ENCODE assay signal across 17 mouse cellular contexts in genomic region chr3:145701945-145702344, GRCm38 (mm10). TPM values are rescaled to one million over a fixed set of nuclear protein-coding genes. Genes with fewer than 3 reads are reported as not detected.
DNase-seq lines count a peak whose midpoint lies in the region; ATAC-seq and TF ChIP-seq lines count a peak whose summit lies in the region.
"Had no signal": no experiment of that assay in that cellular context is flagged by ENCODE, and none has a peak within 500 bp of the region (broad histone marks: within the 10 kb centered on the region; RNA-seq: fewer than 3 reads in every experiment).

No protein-coding gene starts in this region.

- TF ChIP-seq CTCF in CH12.LX (conservative IDR thresholded peaks at IDR 0.05 in 1 of 2, IDR thresholded peaks at IDR 0.05 in 1 of 2; ENCODE audit: low read depth in 2 of 2, low read length in 2 of 2) = no peak

- TF ChIP-seq RAD21 in CH12.LX (IDR thresholded peaks at IDR 0.05; ENCODE audit: low read depth, low read length) = no peak

- H3K79me2 ChIP-seq in CH12.LX (replicated peaks; ENCODE audit: control insufficient read depth, extremely low read depth, insufficient read depth, poor library complexity, severe bottlenecking) = no peaks in the 10 kb centered on the region

- in situ Hi-C loops in CH12.LX (cut with MboI; ENCODE audit: low pct_ligation_motif_present, low pct_unique_long_range_greater_than_20kb, low sequenced_read_pairs) = no loop called here

- no peak for DNase-seq in hindbrain, embryonic 11.5 days (ENCODE audit: low spot score)
- DNase-seq in hindbrain, embryonic 14.5 days (ENCODE audit: low spot score) = no peak
- DNase-seq in CH12.LX (ENCODE audit: extremely low read depth) (peak; percentile 45), ZHBTc4 (ENCODE audit: low read depth, low spot score) (peak; percentile 91)
- DNase-seq in layer of hippocampus, adult 9-11 months = no peak
- no peak for DNase-seq in lung, postnatal 4 days
- DNase-seq in cerebellum, postnatal 36 days = no peak
- DNase-seq: cerebellum, adult 11-12 months; kidney, adult 11 months; lung, embryonic 14.5 days; thymus, postnatal 25 days had no signal

- no peak overlapping the region for H3K27ac ChIP-seq in hindbrain, embryonic 11.5 days (ENCODE audit: low read depth, low read length)
- H3K27ac ChIP-seq in hindbrain, embryonic 14.5 days = no peak overlapping the region
- no peak overlapping the region for H3K27ac ChIP-seq in CH12.LX (ENCODE audit: insufficient read depth, low read depth)
- H3K27ac ChIP-seq: neural tube, embryonic 15.5 days had no signal

- H3K4me1 ChIP-seq in hindbrain, embryonic 11.5 days (replicated peaks; ENCODE audit: control insufficient read depth, insufficient read depth, low read length) = 0 out of 2 replicates have a peak, but pooled peaks cover 3% of the 10 kb centered on the region
- H3K4me1 ChIP-seq in hindbrain, embryonic 14.5 days (replicated peaks; ENCODE audit: control insufficient read depth, insufficient read depth, low read length) = peaks cover 4% of the 10 kb centered on the region; the same call in 1 of the 2 replicates
- peaks cover 0 to 4% of the 10 kb centered on the region in 2 experiments; a peak in 1 of 4 replicates for H3K4me1 ChIP-seq in CH12.LX (ENCODE audit: control insufficient read depth in 1 of 2, insufficient read depth in 2 of 2)

- no peak overlapping the region for H3K9ac ChIP-seq in hindbrain, embryonic 11.5 days (ENCODE audit: low read depth, low read length)
- no peak overlapping the region for H3K9ac ChIP-seq in hindbrain, embryonic 14.5 days
- no peak overlapping the region for H3K9ac ChIP-seq in CH12.LX (ENCODE audit: insufficient read depth, low read depth)
- H3K9ac ChIP-seq: lung, embryonic 14.5 days; neural tube, embryonic 15.5 days had no signal

- H3K36me3 ChIP-seq in hindbrain, embryonic 11.5 days (ENCODE audit: control insufficient read depth, insufficient read depth, low read length) = no peaks in the 10 kb centered on the region
- H3K36me3 ChIP-seq in hindbrain, embryonic 14.5 days (replicated peaks; ENCODE audit: control insufficient read depth, insufficient read depth) = no peaks in the 10 kb centered on the region
- no peaks in the 10 kb centered on the region for H3K36me3 ChIP-seq in CH12.LX (replicated peaks in 1 of 2; ENCODE audit: control insufficient read depth in 1 of 2, insufficient read depth in 1 of 2, low read length in 1 of 2)
- H3K36me3 ChIP-seq: neural tube, embryonic 15.5 days had no signal

- dilution Hi-C loops in CH12.LX (cut with MboI; ENCODE audit: extremely low pct_ligation_motif_present, extremely low pct_unique_long_range_greater_than_20kb, low sequenced_read_pairs) = no loop called here

- no peak overlapping the region for H3K4me2 ChIP-seq in hindbrain, embryonic 11.5 days (replicated peaks; ENCODE audit: low read depth, low read length)
- H3K4me2 ChIP-seq in hindbrain, embryonic 14.5 days (replicated peaks) = no peak overlapping the region
- H3K4me2 ChIP-seq in CH12.LX (ENCODE audit: insufficient read depth, low read depth, poor library complexity, severe bottlenecking) = no peak overlapping the region
- H3K4me2 ChIP-seq: heart, embryonic 11.5 days; lung, embryonic 14.5 days; neural tube, embryonic 15.5 days had no signal

- ATAC-seq in hindbrain, embryonic 11.5 days (ENCODE audit: low FRiP score) = 0 out of 2 replicates have a peak, but pooled peaks have one; percentile 40
- no peak for ATAC-seq in hindbrain, embryonic 14.5 days (ENCODE audit: low FRiP score)
- peak; percentile 55 for ATAC-seq in megakaryocyte progenitor cell, adult 5-6 weeks (replicated peaks; ENCODE audit: poor library complexity)
- ATAC-seq: CD4-positive, CD25-positive, alpha-beta regulatory T cell, adult 4 months had no signal

- no peak for TF ChIP-seq EP300 in CH12.LX (IDR thresholded peaks at IDR 0.05; ENCODE audit: low read length)

- no peak for TF ChIP-seq POLR2A in CH12.LX (IDR thresholded peaks at IDR 0.05; ENCODE audit: low read depth, low read length)

- H3K4me3 ChIP-seq in hindbrain, embryonic 11.5 days (ENCODE audit: low read depth, low read length) = no peak overlapping the region
- no peak overlapping the region for H3K4me3 ChIP-seq in hindbrain, embryonic 14.5 days (replicated peaks; ENCODE audit: low read length)
- no peak overlapping the region for H3K4me3 ChIP-seq in CH12.LX (replicated peaks in 1 of 3; ENCODE audit: low read depth in 2 of 3, low read length in 2 of 3, poor library complexity in 1 of 3)
- H3K4me3 ChIP-seq: erythroblast, embryonic 14.5 days; neural tube, embryonic 15.5 days had no signal

- H3K27me3 ChIP-seq in hindbrain, embryonic 11.5 days (ENCODE audit: control insufficient read depth, insufficient read depth, low read length) = no peaks in the 10 kb centered on the region
- H3K27me3 ChIP-seq in hindbrain, embryonic 14.5 days (ENCODE audit: control insufficient read depth, insufficient read depth, low read length) = no peaks in the 10 kb centered on the region
- H3K27me3 ChIP-seq in CH12.LX (replicated peaks) = no peaks in the 10 kb centered on the region
- H3K27me3 ChIP-seq: neural tube, embryonic 15.5 days had no signal

- no peaks in the 10 kb centered on the region for H3K9me3 ChIP-seq in hindbrain, embryonic 11.5 days (ENCODE audit: control insufficient read depth, low read length)
- H3K9me3 ChIP-seq in hindbrain, embryonic 14.5 days (ENCODE audit: control insufficient read depth, low read length) = no peaks in the 10 kb centered on the region
- no peaks in the 10 kb centered on the region for H3K9me3 ChIP-seq in CH12.LX (replicated peaks; ENCODE audit: low read length)
- H3K9me3 ChIP-seq: neural tube, embryonic 15.5 days had no signal

- 86% methylated on average over 6 of the region's 6 CpGs for WGBS in hindbrain, embryonic 11.5 days
- 83% methylated on average over 6 of the region's 6 CpGs for WGBS in hindbrain, embryonic 14.5 days

TF ChIP-seq in CH12.LX, 34 proteins besides CTCF, POLR2A, EP300 and RAD21:
- TF ChIP-seq JUND (conservative IDR thresholded peaks at IDR 0.05; ENCODE audit: low read depth, low read length) = no peak
- TF ChIP-seq UBTF (IDR thresholded peaks at IDR 0.05; ENCODE audit: low read depth, low read length) = no peak

RNA-seq across cellular contexts. Expression of gene Ccn1, which starts 52.2 kb away (rescaled TPM):
- polyA plus RNA-seq in hindbrain, embryonic 11.5 days (2014; fragmentation: Nextera tagmentation; extraction: Ambion mirVana) = 23.5 and 23.7 TPM in 2 replicates
- polyA plus RNA-seq in hindbrain, embryonic 14.5 days (2014; fragmentation: Nextera tagmentation; extraction: Ambion mirVana) = 4.6 and 4.7 TPM in 2 replicates
- total RNA-seq in CH12.LX (2012; rRNA removed) = not detected in 2 replicates
- not detected in 2 replicates for total RNA-seq in CH12.LX (2014; rRNA removed)
- not detected in 2 replicates for polyA plus RNA-seq in CH12.LX (2012; ENCODE audit: insufficient read length, low read depth)
- not detected in 2 replicates for total RNA-seq in megakaryocyte progenitor cell, adult 5-6 weeks (2015)
- not detected in 2 replicates for total RNA-seq in megakaryocyte progenitor cell, adult 5-6 weeks (2017)
- total RNA-seq: hematopoietic stem cell, adult 5-6 weeks had no signal
- polyA plus RNA-seq: CD4-positive, CD25-positive, alpha-beta regulatory T cell, adult 4 months had no signal

RNA-seq across cellular contexts. Expression of gene Ddah1, which starts 56.5 kb away (rescaled TPM):
- 34.7 and 37.4 TPM in 2 replicates for polyA plus RNA-seq in hindbrain, embryonic 11.5 days (2014; fragmentation: Nextera tagmentation; extraction: Ambion mirVana)
- polyA plus RNA-seq in hindbrain, embryonic 14.5 days (2014; fragmentation: Nextera tagmentation; extraction: Ambion mirVana) = 102 and 117 TPM in 2 replicates
- total RNA-seq in CH12.LX (2012; rRNA removed) (not detected in 2 replicates), CH12.LX (2014; rRNA removed) (not detected in 2 replicates)
- polyA plus RNA-seq in CH12.LX (2012; ENCODE audit: insufficient read length, low read depth) = not detected in 2 replicates
- not detected in 2 replicates for total RNA-seq in megakaryocyte progenitor cell, adult 5-6 weeks (2015)
- not detected in 2 replicates for total RNA-seq in megakaryocyte progenitor cell, adult 5-6 weeks (2017)
- total RNA-seq: hematopoietic stem cell, adult 5-6 weeks had no signal

Comparison
In these comparisons a context has a peak if more than half of its experiments do, and no peak if none do; other contexts are left out.
1. DNase-seq: peak in CH12.LX (single experiment) and ZHBTc4 (single experiment); none in hindbrain, embryonic 11.5 days (single experiment), hindbrain, embryonic 14.5 days (single experiment), layer of hippocampus, adult 9-11 months (single experiment), lung, postnatal 4 days (0 of 2) and cerebellum, postnatal 36 days (0 of 2).
2. RNA of gene Ddah1, which starts 56.5 kb away (polyA plus RNA-seq): 102 to 117 TPM in hindbrain, embryonic 14.5 days and 34.7 to 37.4 TPM in hindbrain, embryonic 11.5 days; not detected in CH12.LX; every median in the first group is over 10 times any median in the second.